Mouse (Mus musculus) liver, embryonic 16.5 days (tissue): Measurements from ENCODE around the gene Pald1. TPM values are rescaled to one million over a fixed set of nuclear protein-coding genes. Genes with fewer than 3 reads are reported as not detected.

Source experiments
- ATAC-seq: fragments of 200-750 bp; cut with Nextera tagmentation; 2 replicates; pipeline ENCODE4 v1.8.0; 2017; ENCODE audit warnings: low read depth, mild to moderate bottlenecking, moderate number of reproducible peaks, moderate library complexity
- H3K27ac ChIP-seq: fragments of 300-500 bp; sonication (generic); 2 replicates; pipeline ENCODE4 v1.5.1; 2014; ENCODE audit warnings: mild to moderate bottlenecking, low read length
- H3K27me3 ChIP-seq: fragments of 300-500 bp; sonication (generic); 2 replicates; pipeline ENCODE4 v1.6.1; 2014; ENCODE audit warnings: low read depth, low read length, mixed read lengths; ENCODE audit not compliant: control insufficient read depth, insufficient read depth
- H3K36me3 ChIP-seq: fragments of 300-500 bp; sonication (generic); 2 replicates; pipeline ENCODE4 v1.6.1; 2014; ENCODE audit warnings: mild to moderate bottlenecking; ENCODE audit not compliant: control insufficient read depth, insufficient read depth
- H3K4me1 ChIP-seq: fragments of 300-500 bp; sonication (generic); 2 replicates; pipeline ENCODE4 v1.6.1; 2014; ENCODE audit warnings: low read depth, low read length, mixed read lengths; ENCODE audit not compliant: control insufficient read depth
- H3K4me2 ChIP-seq: fragments of 300-500 bp; sonication (generic); 2 replicates; pipeline ENCODE4 v1.6.1; 2014; ENCODE audit warnings: low read depth, low read length, mixed read lengths
- H3K4me3 ChIP-seq: fragments of 300-500 bp; sonication (generic); 2 replicates; pipeline ENCODE4 v1.5.1; 2014; ENCODE audit warnings: low read depth, mild to moderate bottlenecking, low read length
- H3K9ac ChIP-seq: fragments of 300-500 bp; sonication (generic); 2 replicates; pipeline ENCODE4 v1.6.1; 2014; ENCODE audit warnings: low read depth, low read length
- H3K9me3 ChIP-seq: fragments of 300-500 bp; sonication (generic); replicated peaks from 2 replicates; pipeline ENCODE4 v1.6.1; 2016; ENCODE audit warnings: low read length; ENCODE audit not compliant: control insufficient read depth
- WGBS: fragments of 180-500 bp; shearing (Covaris S2); extraction: QIAGEN DNeasy Blood & Tissue Kit; methylation state at CpG from one replicate; pipeline ENCODE4 v1.1.7; 2014; ENCODE audit not compliant: insufficient replicate concordance; 5-methylcytosine and 5-hydroxymethylcytosine counted together
- polyA plus RNA-seq: library from polyadenylated mRNA; unstranded; fragments of >200 nt; fragmentation: Nextera tagmentation; extraction: Ambion mirVana; gene quantifications from 2 replicates; pipeline ENCODE4 v1.2.1, GENCODE M21; 2015

Gene Pald1
- polyA plus RNA-seq, 1 experiment from 2014 or later = 6.5 TPM

DNA sequence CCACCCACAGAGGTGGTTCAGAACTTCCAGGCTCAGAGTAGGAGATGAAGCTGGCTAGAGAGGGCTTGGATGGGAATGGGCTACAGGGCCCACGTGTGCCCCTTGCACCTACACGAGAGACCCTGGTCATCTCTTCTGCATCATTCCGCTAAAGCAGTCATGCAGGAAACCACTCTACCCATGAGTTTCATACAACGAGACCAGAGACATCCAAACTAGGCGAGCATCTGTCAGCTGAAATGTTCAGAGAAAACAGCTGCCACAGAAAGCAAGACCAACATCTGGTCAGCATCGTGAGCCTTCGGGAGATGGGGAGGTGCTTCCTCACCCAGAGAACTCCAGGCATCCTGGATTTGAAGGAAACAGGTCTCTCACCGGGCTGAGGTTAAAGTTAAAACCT, 26.8 kb downstream of the Pald1 start:
- 64% methylated on average over 8 of the region's 8 CpGs for WGBS
- ATAC-seq = no peak
- no peaks in the 10 kb centered on the region; the same call in 1 of the 2 replicates for H3K36me3 ChIP-seq

DNA sequence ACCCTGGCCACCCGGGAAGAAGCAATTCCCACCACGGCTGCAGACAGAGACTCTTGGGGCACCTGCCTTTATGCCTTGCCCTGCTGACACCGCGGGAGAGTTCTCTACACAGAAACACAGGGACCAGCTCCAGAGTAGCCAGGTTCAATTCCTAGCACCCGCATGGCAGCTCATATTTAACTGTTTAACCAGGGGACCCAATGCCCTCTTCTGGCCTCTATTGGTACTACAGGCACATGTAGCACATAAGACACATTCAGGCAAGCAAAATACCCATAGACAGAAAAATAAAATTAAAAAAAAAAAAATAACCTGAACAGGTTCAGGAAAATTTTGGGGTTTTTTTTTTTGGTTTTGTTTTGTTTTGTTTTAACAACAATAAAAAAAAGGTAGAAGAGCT, 27.2 kb downstream of the Pald1 start:
- H3K4me2 ChIP-seq = no peak overlapping the region
- H3K4me3 ChIP-seq = no peak overlapping the region
- H3K9ac ChIP-seq = no peak overlapping the region
- no peak overlapping the region for H3K27ac ChIP-seq
- no peaks in the 10 kb centered on the region for H3K4me1 ChIP-seq
- no peaks in the 10 kb centered on the region for H3K27me3 ChIP-seq
- 86% methylated on average over 5 of the region's 5 CpGs for WGBS
- no peaks in the 10 kb centered on the region; the same call in 1 of the 2 replicates for H3K36me3 ChIP-seq
- no peaks in the 10 kb centered on the region for H3K9me3 ChIP-seq
- no peak for ATAC-seq

More for the DNA sequence above, 26.8 kb downstream of the Pald1 start:
- no peaks in the 10 kb centered on the region for H3K4me1 ChIP-seq
- H3K9me3 ChIP-seq = no peaks in the 10 kb centered on the region
- H3K4me3 ChIP-seq = no peak overlapping the region
- no peak overlapping the region for H3K27ac ChIP-seq
- no peak overlapping the region for H3K4me2 ChIP-seq
- no peak overlapping the region for H3K9ac ChIP-seq
- no peaks in the 10 kb centered on the region for H3K27me3 ChIP-seq

DNA sequence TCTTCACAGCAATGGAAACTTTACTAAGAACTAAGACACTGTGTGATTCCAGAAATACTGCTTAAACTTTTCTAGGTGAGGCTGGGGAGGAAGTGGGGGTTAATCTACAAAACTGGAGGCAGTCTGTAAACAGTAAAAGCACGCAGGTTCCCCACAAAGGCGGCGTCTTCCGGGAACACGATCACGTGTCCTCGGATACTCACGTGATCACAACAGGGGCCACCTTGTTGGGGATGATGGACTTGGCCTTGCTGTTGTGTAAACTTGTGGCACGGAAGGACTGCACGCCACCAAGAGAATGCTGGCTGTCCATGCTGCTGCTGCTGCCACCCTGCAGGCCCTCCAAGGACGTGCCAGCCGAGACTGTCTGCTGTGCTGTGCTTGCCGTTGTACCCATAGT, 27.7 kb downstream of the Pald1 start:
- H3K9ac ChIP-seq = no peak overlapping the region
- WGBS = 87% methylated on average over 13 of the region's 13 CpGs
- H3K27me3 ChIP-seq = no peaks in the 10 kb centered on the region
- no peak overlapping the region for H3K4me3 ChIP-seq
- H3K4me2 ChIP-seq = no peak overlapping the region
- ATAC-seq = no peak
- no peaks in the 10 kb centered on the region for H3K9me3 ChIP-seq
- no peak overlapping the region for H3K27ac ChIP-seq
- no peaks in the 10 kb centered on the region; the same call in 1 of the 2 replicates for H3K36me3 ChIP-seq
- no peaks in the 10 kb centered on the region for H3K4me1 ChIP-seq

DNA sequence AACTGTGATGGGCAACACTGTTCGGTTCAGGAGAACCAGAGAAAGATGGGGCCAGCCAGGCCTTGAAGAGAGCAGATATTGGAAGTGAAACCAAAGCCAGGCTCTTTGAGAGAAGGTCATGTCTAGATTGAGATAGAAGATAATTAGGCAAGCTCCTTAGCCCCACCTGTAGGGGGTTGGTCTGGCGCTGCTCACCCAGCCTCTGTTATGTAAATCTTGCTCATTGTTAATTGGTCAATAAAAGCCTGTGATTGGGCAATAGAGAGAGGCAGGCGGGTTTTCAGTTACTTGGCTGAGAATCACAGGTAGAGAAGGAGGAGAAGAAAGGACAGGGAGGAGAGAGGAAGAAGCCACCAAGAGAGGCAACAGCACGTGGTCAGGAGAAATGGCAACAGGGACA, 32.1 kb downstream of the Pald1 start:
- H3K27ac ChIP-seq = no peak overlapping the region
- no peak overlapping the region for H3K4me3 ChIP-seq
- peaks cover 3% of the 10 kb centered on the region; the same call in 1 of the 2 replicates for H3K36me3 ChIP-seq
- H3K27me3 ChIP-seq = no peaks in the 10 kb centered on the region
- 53% methylated on average over 4 of the region's 4 CpGs for WGBS
- H3K9ac ChIP-seq = no peak overlapping the region
- no peak for ATAC-seq
- no peaks in the 10 kb centered on the region for H3K9me3 ChIP-seq
- no peak overlapping the region for H3K4me2 ChIP-seq
- no peaks in the 10 kb centered on the region for H3K4me1 ChIP-seq

DNA sequence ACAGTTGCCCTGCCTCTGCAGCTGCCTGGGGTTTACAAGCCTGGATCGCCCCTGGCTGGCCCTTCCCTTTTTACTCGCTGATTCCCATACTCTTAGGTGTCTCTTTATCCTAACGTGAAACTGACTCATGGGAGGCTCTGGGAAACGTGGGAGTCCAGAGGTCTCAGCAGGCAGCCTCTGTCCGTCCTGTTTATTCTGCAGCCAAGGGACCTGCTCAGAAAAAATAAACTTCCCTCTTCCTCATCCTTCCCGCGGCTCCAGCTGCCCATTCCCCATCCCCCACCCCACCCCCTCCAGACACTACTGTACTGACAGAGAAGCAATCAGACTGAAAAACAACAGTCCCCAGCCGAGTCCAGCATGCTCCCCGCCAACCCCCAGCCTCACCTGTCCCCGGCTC, 37.0 kb downstream of the Pald1 start:
- Histone ChIP-seq H3K27me3 (no peaks in the 10 kb centered on the region), H3K27ac (no peak overlapping the region), H3K9ac (no peak overlapping the region), H3K36me3 (peaks cover 3% of the 10 kb centered on the region; the same call in 1 of the 2 replicates), H3K4me2 (no peak overlapping the region), H3K4me3 (no peak overlapping the region), H3K4me1 (no peaks in the 10 kb centered on the region), H3K9me3 (no peaks in the 10 kb centered on the region)
- WGBS = 14% methylated on average over 10 of the region's 10 CpGs
- no peak for ATAC-seq

DNA sequence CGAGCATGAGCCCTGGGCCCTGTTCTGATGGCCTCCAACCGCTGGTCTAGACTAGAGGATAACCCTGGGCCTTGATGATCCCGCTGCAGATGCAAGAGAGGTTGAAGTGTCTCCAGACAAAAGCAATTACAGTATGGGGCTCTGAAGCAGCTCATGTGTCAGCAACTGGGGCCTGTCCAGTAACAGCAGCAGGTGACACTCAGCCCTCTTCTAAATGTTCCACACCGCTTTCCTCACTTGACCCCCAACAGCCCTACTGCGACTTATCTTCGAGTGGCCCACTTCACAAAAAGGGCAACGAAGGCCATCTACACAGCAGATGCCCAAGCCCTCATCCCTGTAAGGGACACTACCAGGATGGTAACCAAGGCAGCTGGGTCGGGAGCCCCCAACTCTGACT, 38.2 kb downstream of the Pald1 start:
- Histone ChIP-seq H3K4me3 (no peak overlapping the region), H3K27ac (no peak overlapping the region), H3K36me3 (peaks cover 3% of the 10 kb centered on the region; the same call in 1 of the 2 replicates), H3K4me1 (no peaks in the 10 kb centered on the region; the same call in 1 of the 2 replicates), H3K9ac (no peak overlapping the region), H3K4me2 (no peak overlapping the region), H3K9me3 (no peaks in the 10 kb centered on the region), H3K27me3 (no peaks in the 10 kb centered on the region)
- 64% methylated on average over 8 of the region's 8 CpGs for WGBS
- ATAC-seq = no peak

DNA sequence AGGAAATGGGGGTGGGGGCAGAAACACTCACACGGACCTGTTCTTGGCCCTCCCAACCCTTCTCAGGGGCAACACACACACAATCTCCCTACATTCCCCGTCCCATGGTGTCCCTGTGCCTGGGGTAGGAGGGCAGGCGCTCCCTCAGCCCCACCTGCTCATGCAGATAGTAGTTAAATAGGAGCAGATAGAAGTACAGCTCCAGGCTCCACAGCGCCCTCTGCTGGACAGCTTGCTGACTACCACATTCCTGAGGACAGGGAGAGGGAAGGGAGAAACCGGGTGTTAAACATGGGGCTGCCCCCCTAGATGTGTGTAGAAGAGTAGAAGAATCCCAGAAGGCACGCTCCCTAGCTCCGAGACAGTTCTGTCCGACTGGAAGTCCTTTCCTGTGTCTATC, 39.4 kb downstream of the Pald1 start:
- Histone ChIP-seq H3K4me3 (no peak overlapping the region), H3K9ac (no peak overlapping the region), H3K27me3 (no peaks in the 10 kb centered on the region), H3K27ac (no peak overlapping the region), H3K4me2 (no peak overlapping the region), H3K36me3 (no peaks in the 10 kb centered on the region), H3K9me3 (no peaks in the 10 kb centered on the region), H3K4me1 (no peaks in the 10 kb centered on the region; the same call in 1 of the 2 replicates)
- no peak; the same call in 1 of the 2 replicates for ATAC-seq
- WGBS = 34% methylated on average over 8 of the region's 8 CpGs

DNA sequence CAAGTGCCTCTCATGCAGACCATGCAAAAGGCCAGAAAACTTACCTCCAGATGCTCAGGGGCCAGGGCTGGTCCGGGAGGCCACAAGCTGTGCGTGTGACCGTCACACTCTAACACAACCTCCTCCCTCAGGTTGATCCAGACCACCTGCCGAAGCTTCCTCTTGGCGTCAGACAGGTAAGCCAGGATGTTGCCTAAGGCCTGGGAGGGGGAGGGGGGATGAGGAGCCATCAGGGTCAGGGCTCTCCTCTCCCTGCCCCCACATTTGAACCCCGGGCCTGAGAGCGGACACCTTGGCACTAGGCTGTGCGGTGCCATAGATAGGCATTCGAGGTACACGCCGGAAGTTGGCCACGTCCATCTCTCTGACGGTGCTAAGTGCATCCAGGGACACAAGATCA, 40.6 kb downstream of the Pald1 start:
- Histone ChIP-seq H3K4me3 (no peak overlapping the region), H3K4me2 (no peak overlapping the region), H3K9ac (no peak overlapping the region), H3K9me3 (no peaks in the 10 kb centered on the region), H3K4me1 (no peaks in the 10 kb centered on the region; the same call in 1 of the 2 replicates), H3K27me3 (no peaks in the 10 kb centered on the region), H3K27ac (no peak overlapping the region), H3K36me3 (no peaks in the 10 kb centered on the region)
- no peak for ATAC-seq
- 73% methylated on average over 13 of the region's 13 CpGs for WGBS

DNA sequence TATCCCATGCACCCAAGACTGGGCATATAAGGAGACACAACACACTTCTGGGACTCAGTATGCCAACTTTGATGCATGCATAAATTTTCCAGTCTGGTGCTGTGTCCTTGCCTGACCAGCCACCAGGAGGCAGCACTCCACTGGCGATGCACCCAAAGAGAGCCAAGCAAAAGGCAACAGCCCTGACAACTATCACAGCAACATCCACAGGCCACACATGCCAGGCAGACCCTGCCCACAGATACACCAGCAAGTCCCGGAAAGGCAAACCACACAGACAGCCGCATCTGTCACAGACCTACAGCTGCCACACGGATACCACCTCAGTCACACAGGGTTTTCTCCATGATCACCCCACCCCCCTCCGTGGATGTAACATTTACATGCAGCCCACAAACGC, 41.8 kb downstream of the Pald1 start:
- no peak overlapping the region for H3K4me3 ChIP-seq
- no peak for ATAC-seq
- no peak overlapping the region for H3K27ac ChIP-seq
- H3K9me3 ChIP-seq = no peaks in the 10 kb centered on the region
- no peaks in the 10 kb centered on the region for H3K36me3 ChIP-seq
- 38% methylated on average over 6 of the region's 6 CpGs for WGBS
- no peak overlapping the region for H3K4me2 ChIP-seq
- H3K4me1 ChIP-seq = no peaks in the 10 kb centered on the region; the same call in 1 of the 2 replicates
- H3K27me3 ChIP-seq = no peaks in the 10 kb centered on the region
- H3K9ac ChIP-seq = no peak overlapping the region
